Mouse (Mus musculus) liver, embryonic 13.5 days (tissue): ENCODE measurements at regions not wholly inside any gene's neighbourhood (a gene's known extent, or its start where the extent isn't known, plus 50 kb on each side); places are given as distances from the start of the nearest gene placed in this dataset.

Experiments used
- ATAC-seq: fragments of 200-750 bp; cut with Nextera tagmentation; 2 replicates; pipeline ENCODE4 v1.8.0; 2017; ENCODE audit warnings: low read depth, mild to moderate bottlenecking, moderate number of reproducible peaks, moderate library complexity
- DNase-seq: peaks from one replicate; pipeline ENCODE4 v3.0.0; 2022
- H3K27ac ChIP-seq: fragments of 300-500 bp; sonication (generic); 2 replicates; pipeline ENCODE4 v1.5.1; 2015; ENCODE audit warnings: moderate library complexity, mild to moderate bottlenecking, inconsistent platforms
- H3K27me3 ChIP-seq: fragments of 300-500 bp; sonication (generic); 2 replicates; pipeline ENCODE4 v1.6.1; 2015; ENCODE audit warnings: mild to moderate bottlenecking, inconsistent platforms
- H3K36me3 ChIP-seq: fragments of 300-500 bp; sonication (generic); 2 replicates; pipeline ENCODE4 v1.6.1; 2015; ENCODE audit warnings: mild to moderate bottlenecking, inconsistent platforms
- H3K4me1 ChIP-seq: fragments of 300-500 bp; sonication (generic); replicated peaks from 2 replicates; pipeline ENCODE4 v1.6.1; 2015; ENCODE audit warnings: inconsistent platforms
- H3K4me2 ChIP-seq: fragments of 300-500 bp; sonication (generic); 2 replicates; pipeline ENCODE4 v1.6.1; 2015; ENCODE audit warnings: inconsistent platforms, mild to moderate bottlenecking, moderate library complexity
- H3K4me3 ChIP-seq: fragments of 300-500 bp; sonication (generic); replicated peaks from 2 replicates; pipeline ENCODE4 v1.5.1; 2015; ENCODE audit warnings: mild to moderate bottlenecking, inconsistent platforms
- H3K9ac ChIP-seq: fragments of 300-500 bp; sonication (generic); 2 replicates; pipeline ENCODE4 v1.6.1; 2015; ENCODE audit warnings: mild to moderate bottlenecking, inconsistent platforms
- H3K9me3 ChIP-seq: fragments of 300-500 bp; sonication (generic); replicated peaks from 2 replicates; pipeline ENCODE4 v1.6.1; 2016; ENCODE audit warnings: inconsistent platforms
- WGBS: fragments of 180-500 bp; shearing (Covaris S2); methylation state at CpG from one replicate; pipeline ENCODE4 v1.1.7; 2015; ENCODE audit not compliant: insufficient replicate concordance; 5-methylcytosine and 5-hydroxymethylcytosine counted together

DNA sequence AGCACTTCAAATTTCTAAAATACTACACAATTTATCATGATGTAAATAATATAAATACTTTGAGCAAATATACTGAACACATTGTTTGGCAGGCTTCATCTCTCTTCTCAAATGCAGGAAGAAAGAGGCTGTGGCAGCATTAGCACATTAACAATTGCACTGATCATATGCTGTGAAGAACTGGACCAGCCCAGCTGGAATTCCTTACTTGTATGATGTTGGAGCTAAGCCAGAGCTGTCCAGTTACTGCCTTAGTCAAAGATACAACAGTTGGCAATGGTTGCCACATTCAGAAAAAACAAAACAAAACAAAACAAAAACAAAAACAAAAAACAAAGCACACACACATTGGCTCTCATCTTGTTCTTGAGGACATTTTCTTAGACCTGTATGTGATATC is 369.0 kb downstream of the Bmper start:
- Histone ChIP-seq H3K27me3 (no peaks in the 10 kb centered on the region), H3K36me3 (no peaks in the 10 kb centered on the region), H3K9ac (no peak overlapping the region), H3K9me3 (no peaks in the 10 kb centered on the region), H3K4me1 (no peaks in the 10 kb centered on the region), H3K4me2 (no peak overlapping the region), H3K4me3 (no peak overlapping the region), H3K27ac (no peak overlapping the region)
- ATAC-seq: no peak
- DNase-seq: no peak

- no peaks in the 10 kb centered on the region for H3K36me3 ChIP-seq
- no peak overlapping the region for H3K4me2 ChIP-seq
- DNase-seq (no peak), ATAC-seq (no peak)
- no peaks in the 10 kb centered on the region for H3K27me3 ChIP-seq
- H3K4me1 ChIP-seq: no peaks in the 10 kb centered on the region
- no peaks in the 10 kb centered on the region for H3K9me3 ChIP-seq
- no peak overlapping the region for H3K9ac ChIP-seq
- no peak overlapping the region for H3K4me3 ChIP-seq
- WGBS: 70% methylated on average over 2 of the region's 2 CpGs
- H3K27ac ChIP-seq: no peak overlapping the region
Measured at GRCm38 (mm10) chr9:23600623-23601022, 377.7 kb downstream of the Bmper start.
